Mouse (Mus musculus) heart, adult 2 months (tissue): ENCODE data around the gene Rps19bp1.

Experiments used
- CTCF ChIP-seq: fragments of 200-600 bp; IDR thresholded peaks from 2 replicates; pipeline ENCODE4 v1.8.1; 2022; ENCODE audit warnings: antibody characterized with exemption, mild to moderate bottlenecking, moderate library complexity
- EP300 ChIP-seq: fragments of 200-500 bp; IDR thresholded peaks from 2 replicates; pipeline ENCODE4 v1.6.1; 2011; ENCODE audit warnings: low read depth, low read length, control low read depth; ENCODE audit not compliant: insufficient read depth
- POLR2A ChIP-seq: fragments of 200-500 bp; IDR thresholded peaks from 2 replicates; pipeline ENCODE4 v1.6.1; 2011; ENCODE audit warnings: mild to moderate bottlenecking, low read depth, low read length, control low read depth; ENCODE audit not compliant: insufficient read depth

DNA sequence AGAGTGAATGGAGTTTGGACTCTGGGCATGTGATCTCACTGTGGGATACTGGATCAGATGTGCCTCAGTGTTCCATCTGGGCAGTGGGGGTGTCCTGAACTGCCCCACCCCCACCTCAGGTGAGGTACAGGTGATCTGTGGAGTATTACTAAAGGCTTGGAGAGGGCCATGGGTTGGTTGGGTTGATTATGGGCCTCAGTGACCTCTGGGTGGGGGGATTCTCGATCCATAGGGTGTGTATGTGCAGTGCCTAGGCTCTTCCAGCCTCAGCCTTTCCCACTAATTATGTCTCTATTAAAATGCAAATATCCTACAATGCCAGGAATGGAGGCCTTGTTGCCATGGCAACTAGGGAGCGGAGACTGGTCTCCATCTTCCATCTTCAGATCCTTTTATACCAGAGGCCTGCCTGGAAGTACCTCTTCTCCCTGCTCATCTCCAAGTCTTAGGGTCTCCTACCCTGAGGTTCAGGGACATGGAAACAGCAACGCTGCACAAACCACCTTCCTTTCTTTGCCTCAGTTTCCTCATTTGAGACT, 7.8 kb upstream of the Rps19bp1 start:
- TF ChIP-seq CTCF: no peak
- no peak for TF ChIP-seq POLR2A
- TF ChIP-seq EP300: no peak
